Mouse (Mus musculus): ENCODE results near the gene Foxp3.

DNA sequence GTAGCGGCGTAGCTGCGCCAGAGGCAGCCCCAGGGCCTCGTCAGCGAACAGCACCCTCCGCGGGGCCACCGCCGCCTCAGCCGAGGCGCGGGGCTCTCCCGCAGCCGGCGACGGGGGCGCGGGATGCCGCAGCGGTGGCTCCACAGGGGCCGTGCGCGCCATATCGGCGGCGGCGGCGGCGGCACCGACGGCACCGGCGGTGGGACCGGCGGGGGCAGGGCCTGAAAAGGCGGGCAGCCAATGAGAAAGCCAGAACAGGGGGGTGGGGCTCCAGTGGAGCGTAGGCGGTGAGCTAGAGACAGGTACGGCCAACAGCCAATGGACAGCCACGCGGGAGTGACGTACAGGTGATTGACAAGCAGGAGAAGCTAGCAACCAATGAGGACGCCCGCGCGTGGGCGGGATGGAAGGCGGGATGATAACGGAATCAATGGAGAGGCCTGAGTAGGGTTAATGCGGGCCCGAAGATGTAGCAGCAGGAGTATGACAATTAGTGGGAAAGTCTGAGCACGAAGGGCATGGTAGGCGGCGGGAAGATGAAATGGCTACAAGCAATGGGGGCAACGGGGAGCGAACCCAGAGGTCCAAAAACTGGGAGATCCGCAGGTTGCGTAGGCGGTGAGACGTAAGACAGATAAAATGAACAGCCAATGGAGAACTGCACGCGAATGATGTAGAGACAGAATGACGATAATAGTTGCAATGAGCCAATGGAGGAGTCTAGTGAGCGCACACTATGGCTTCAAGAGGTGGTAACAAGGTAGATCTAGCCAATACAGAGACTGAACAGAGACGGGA, 842 bp downstream of the Foxp3 start, which contains the start of gene Ppp1r3f:
- no peak for TF ChIP-seq TAL1 (IDR thresholded peaks at IDR 0.05; ENCODE audit: low read length)
- peak; percentile 40; the same call in 1 of the 2 replicates for TF ChIP-seq GATA1 (IDR thresholded peaks at IDR 0.05; ENCODE audit: low read length)
